Mouse (Mus musculus): ENCODE measurements around the gene Prkca.

Gene Prkca

GRCm38 (mm10) chr11:108160056-108160455 is 183.7 kb downstream of the Prkca start:
- peak; percentile 30 for DNase-seq (ENCODE audit: low spot score)

- no peak for DNase-seq (ENCODE audit: low spot score)
Measured at GRCm38 (mm10) chr11:108158046-108158445, 185.7 kb downstream of the Prkca start.

- DNase-seq (ENCODE audit: low spot score) = no peak
Measured at GRCm38 (mm10) chr11:108157074-108157473, 186.7 kb downstream of the Prkca start.

- DNase-seq (ENCODE audit: low spot score) = no peak
Measured at GRCm38 (mm10) chr11:108156107-108156506, 187.6 kb downstream of the Prkca start.

GRCm38 (mm10) chr11:108155088-108155580 is 188.6 kb downstream of the Prkca start:
- DNase-seq (ENCODE audit: low spot score) = no peak

- DNase-seq (ENCODE audit: low spot score) = no peak
Measured at GRCm38 (mm10) chr11:108153997-108154841, 189.5 kb downstream of the Prkca start.

GRCm38 (mm10) chr11:108152591-108152990 is 191.1 kb downstream of the Prkca start:
- DNase-seq (ENCODE audit: low spot score) = no peak

- DNase-seq (ENCODE audit: low spot score) = no peak
Measured at GRCm38 (mm10) chr11:108150410-108150809, 193.3 kb downstream of the Prkca start.

- DNase-seq (ENCODE audit: low spot score) = peak; percentile 53
Measured at GRCm38 (mm10) chr11:108149187-108149586, 194.5 kb downstream of the Prkca start.

- no peak for DNase-seq (ENCODE audit: low spot score)
Measured at GRCm38 (mm10) chr11:108148491-108148890, 195.2 kb downstream of the Prkca start.

- no peak for DNase-seq (ENCODE audit: low spot score)
Measured at GRCm38 (mm10) chr11:108145752-108146496, 197.8 kb downstream of the Prkca start.

GRCm38 (mm10) chr11:108145128-108145527 is 198.6 kb downstream of the Prkca start:
- no peak for DNase-seq (ENCODE audit: low spot score)

- DNase-seq (ENCODE audit: low spot score) = no peak
Measured at GRCm38 (mm10) chr11:108143739-108144138, 200.0 kb downstream of the Prkca start.

GRCm38 (mm10) chr11:108140028-108140427 is 203.7 kb downstream of the Prkca start:
- no peak for DNase-seq (ENCODE audit: low spot score)

GRCm38 (mm10) chr11:108136341-108136740 is 207.4 kb downstream of the Prkca start:
- DNase-seq (ENCODE audit: low spot score) = no peak

- DNase-seq (ENCODE audit: low spot score) = no peak
Measured at GRCm38 (mm10) chr11:108135407-108136159, 208.1 kb downstream of the Prkca start.

- peak; percentile 48 for DNase-seq (ENCODE audit: low spot score)
Measured at GRCm38 (mm10) chr11:108128593-108128992, 215.1 kb downstream of the Prkca start.

- no peak for DNase-seq (ENCODE audit: low spot score)
Measured at GRCm38 (mm10) chr11:108127908-108128307, 215.8 kb downstream of the Prkca start.

- DNase-seq (ENCODE audit: low spot score) = no peak
Measured at GRCm38 (mm10) chr11:108122486-108122885, 221.2 kb downstream of the Prkca start.

GRCm38 (mm10) chr11:108120708-108121107 is 223.0 kb downstream of the Prkca start:
- no peak for DNase-seq (ENCODE audit: low spot score)

GRCm38 (mm10) chr11:108119785-108120184 is 223.9 kb downstream of the Prkca start:
- no peak for DNase-seq (ENCODE audit: low spot score)

GRCm38 (mm10) chr11:108118814-108119213 is 224.9 kb downstream of the Prkca start:
- DNase-seq (ENCODE audit: low spot score) = no peak
